Mouse (Mus musculus) olfactory bulb, adult 2 months (tissue): ENCODE data around the gene Adgre5.

ENCODE experiments used
- CTCF ChIP-seq: fragments of 200-500 bp; IDR thresholded peaks from 2 replicates; pipeline ENCODE4 v1.5.1; 2012; ENCODE audit warnings: low read depth, mild to moderate bottlenecking, low read length, moderate library complexity; ENCODE audit not compliant: insufficient read depth
- POLR2A ChIP-seq: fragments of 200-500 bp; IDR thresholded peaks from 2 replicates; pipeline ENCODE4 v1.6.1; 2012; ENCODE audit warnings: mild to moderate bottlenecking, low read depth, low read length, moderate library complexity; ENCODE audit not compliant: insufficient read depth

DNA sequence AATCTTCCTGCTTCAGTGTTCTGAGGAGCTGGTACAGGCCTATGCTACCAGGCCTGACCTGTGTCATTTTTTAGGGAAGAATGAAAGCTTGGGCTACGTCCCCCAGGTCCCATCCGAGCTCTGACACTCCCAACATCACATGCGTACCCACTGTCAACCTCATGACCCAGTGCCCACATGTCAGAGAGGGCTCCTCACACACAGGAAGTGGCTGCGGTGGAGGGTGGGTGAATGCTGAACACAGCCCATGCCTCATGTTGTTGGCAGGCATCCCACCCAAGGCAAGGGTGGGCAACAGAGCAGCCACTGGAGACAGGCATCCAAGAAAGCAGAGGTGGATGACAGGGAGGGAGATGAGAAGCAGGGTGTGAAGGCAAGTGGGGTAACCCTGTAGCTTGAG, 4.4 kb downstream of the Adgre5 start:
- TF ChIP-seq POLR2A (no peak), CTCF (no peak)
